Mouse (Mus musculus) neutrophil, adult 65 days (primary cell): ENCODE results near the gene Acads. TPM values are rescaled to one million over a fixed set of nuclear protein-coding genes. Genes with fewer than 3 reads are reported as not detected.

Experiments used
- total RNA-seq: library from RNA; stranded (reverse); gene quantifications from 2 replicates; pipeline ENCODE4 v1.2.4, GENCODE M21; 2023

Acads gene
- total RNA-seq: 15.0 and 18.2 TPM in 2 replicates

DNA sequence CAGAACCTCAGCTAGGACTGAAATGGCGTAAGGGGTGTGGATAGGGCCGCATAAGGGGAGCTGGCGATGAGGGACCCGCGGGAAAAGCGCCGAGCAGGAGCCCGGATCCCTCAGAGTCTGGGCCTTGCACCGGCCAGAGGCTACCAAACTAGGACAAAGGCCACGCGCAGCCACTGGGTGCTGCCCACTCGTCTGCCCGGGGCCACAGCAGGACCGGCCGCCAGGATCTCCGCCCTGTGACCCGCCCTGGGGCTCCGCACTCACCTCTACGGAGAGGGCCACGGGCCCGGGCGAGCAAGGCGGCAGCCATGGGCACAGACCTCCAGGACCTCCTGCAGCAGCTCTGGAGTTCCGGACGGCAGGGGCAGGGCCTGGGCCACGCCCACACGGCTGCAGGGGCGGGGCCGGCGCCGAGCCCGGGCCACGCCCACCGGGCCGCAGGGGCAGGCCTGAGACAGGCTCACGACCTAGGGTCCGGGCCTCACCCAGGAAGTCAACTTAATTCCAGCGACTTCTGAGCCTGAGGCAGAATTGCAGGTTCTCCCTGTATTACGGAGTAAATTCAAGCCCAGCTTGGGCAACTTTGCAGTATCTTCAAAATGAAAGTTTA is at the start of gene Acads:
Gene Acads (minus strand): TSS at position 386 of the 610 bp plus-strand sequence.

DNA sequence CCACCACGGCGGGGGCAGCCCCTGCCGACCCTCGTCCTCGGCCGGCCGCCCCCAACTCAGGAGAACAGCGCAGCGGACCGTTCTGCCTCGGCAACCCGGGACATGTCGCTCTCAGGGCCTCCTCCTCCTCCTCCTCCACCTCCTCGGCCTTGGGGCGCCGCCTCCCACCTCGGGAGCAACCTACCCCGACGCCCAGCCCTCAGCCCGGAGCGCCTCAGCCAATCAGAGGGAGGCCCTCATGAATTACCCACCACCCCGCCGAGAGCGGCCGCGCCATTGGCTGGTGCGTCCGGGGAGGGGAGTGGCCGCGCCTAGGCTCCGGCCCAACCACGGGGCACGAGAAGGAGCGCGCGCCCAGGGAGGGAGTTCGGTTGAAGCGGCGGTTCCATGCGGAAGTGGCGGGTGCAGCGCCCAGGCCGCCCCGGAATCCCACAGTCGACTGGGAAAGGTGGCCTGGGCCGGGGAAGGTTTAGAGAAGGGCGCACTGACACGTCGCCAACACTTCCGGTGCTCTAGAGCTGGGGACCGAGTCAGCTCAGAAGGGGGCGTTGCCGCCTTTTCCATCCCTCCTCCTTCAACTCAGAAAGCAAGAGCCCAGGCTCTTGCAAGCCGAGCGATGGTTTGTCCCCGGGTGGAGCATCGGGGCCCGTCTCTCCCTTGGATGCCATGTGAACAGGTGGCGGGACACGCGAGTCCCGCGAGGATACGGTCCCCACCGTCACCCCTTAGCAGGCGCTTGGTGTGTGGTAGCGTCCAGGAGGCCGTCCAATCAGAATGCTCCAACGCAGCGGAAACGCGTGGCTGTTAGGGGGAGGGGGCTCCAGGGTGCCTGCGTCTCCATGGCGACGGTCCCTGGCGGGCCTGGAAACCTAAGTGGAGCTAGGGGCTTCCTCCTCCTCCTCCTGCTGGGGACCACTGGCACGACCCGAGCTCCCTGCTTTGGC is 39.2 kb upstream of the Acads start, which contains the start of gene Mlec:
Gene Mlec (minus strand): TSS at position 140 of the 944 bp plus-strand sequence.

DNA sequence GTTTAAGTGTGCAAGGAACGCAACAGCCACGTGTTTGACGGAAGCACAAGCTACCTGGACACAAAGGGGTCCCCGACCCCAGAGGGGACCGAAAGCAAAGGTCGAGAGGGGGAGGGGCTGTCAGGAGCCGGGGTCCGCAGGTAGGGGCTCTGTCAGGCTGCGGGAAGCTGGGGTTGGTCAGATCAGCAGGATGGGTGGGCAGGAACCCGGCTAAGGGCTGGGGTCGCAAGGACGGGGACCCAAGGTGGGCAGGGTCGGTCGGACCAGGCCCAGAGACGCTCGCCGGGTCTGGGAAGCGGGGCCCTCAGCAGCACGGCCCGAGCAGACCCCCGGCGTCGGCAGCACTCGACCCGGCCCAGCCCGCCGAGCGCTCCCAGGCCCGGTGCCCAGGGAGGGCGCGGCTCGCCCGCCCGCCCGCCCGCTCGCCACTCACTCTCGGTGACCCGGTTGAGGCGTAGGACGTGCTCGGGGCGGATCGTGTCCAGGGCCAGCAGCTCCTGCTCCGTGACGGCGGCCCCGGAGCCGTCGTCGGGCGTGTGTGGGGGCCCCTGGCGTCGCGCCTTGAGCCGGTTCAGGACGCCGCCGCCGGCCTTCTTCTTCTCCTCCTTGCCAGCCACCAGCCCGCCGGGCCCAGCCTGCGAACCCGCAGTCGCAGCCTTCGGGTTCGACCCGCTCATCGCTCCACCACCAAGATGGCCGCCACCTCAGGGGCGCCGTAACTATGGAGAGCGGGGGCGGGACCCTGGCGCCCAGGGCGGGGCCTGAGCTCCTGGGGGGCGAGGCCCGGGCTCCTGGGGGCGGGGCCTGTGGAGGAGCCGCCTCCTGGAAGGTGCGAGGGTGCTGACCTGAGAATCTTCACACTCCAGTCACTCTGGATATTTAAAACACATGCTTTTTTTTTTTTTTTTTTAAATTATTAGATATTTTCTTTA is 15.4 kb upstream of the Acads start, which contains the start of gene Unc119b:
Gene Unc119b (minus strand): TSS at position 742 of the 932 bp plus-strand sequence.

DNA sequence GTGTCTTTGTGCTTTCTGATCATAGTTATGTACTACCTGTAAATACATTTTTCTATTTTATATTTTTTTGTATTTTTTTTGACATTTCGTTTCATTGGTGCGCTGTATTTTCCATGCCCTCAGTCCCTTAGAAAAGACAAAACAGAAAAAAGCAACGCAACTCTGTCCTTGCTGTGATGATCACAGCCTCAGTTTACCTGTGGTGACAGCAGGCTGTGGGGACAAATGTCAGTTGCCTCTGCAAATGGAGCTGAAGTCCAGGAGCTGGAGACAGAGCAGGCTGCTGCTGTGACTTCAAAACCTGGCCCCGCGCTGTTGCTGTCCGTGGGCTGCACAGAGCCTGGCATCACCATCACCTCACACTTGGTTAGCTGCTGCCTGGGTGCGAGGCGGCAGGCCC is 21.0 kb downstream of the Acads start, which contains the start of gene Gm10401:
Gene Gm10401 (minus strand): TSS at position 101 of the 400 bp plus-strand sequence.

Other genes with a start within 250 kb of the Acads start
- gene Oasl2, start 222.4 kb downstream of the Acads start, total RNA-seq: 10.1 and 18.6 TPM in 2 replicates
- 14.3 and 28.8 TPM in 2 replicates for gene Oasl1, start 196.1 kb downstream of the Acads start, total RNA-seq
- gene 2210016L21Rik, start 177.2 kb downstream of the Acads start, total RNA-seq: 12.3 and 14.7 TPM in 2 replicates
- not detected in 2 replicates for gene Hnf1a, start 148.3 kb downstream of the Acads start, total RNA-seq
- 39.4 and 49.7 TPM in 2 replicates for gene Sppl3, start 108.2 kb downstream of the Acads start, total RNA-seq
- not detected in 2 replicates for gene Gm10401, start 21.1 kb downstream of the Acads start, total RNA-seq
- gene Unc119b, start 15.6 kb upstream of the Acads start, total RNA-seq: 20.1 and 22.8 TPM in 2 replicates
- gene Mlec, start 38.8 kb upstream of the Acads start, total RNA-seq: 109 and 155 TPM in 2 replicates
- not detected in 2 replicates for gene Cabp1, start 75.0 kb upstream of the Acads start, total RNA-seq
- 8.1 and 11.9 TPM in 2 replicates for gene Pop5, start 116.5 kb upstream of the Acads start, total RNA-seq
- 197 and 217 TPM in 2 replicates for gene Rnf10, start 153.6 kb upstream of the Acads start, total RNA-seq
- gene Coq5, start 160.3 kb upstream of the Acads start, total RNA-seq: 7.1 and 13.0 TPM in 2 replicates
- 149 and 192 TPM in 2 replicates for gene Dynll1, start 181.7 kb upstream of the Acads start, total RNA-seq
- 43.0 and 57.0 TPM in 2 replicates for gene Srsf9, start 207.8 kb upstream of the Acads start, total RNA-seq
- gene Gatc, start 221.8 kb upstream of the Acads start, total RNA-seq: 4.6 and 6.4 TPM in 2 replicates
- 16.3 and 17.9 TPM in 2 replicates for gene Triap1, start 221.9 kb upstream of the Acads start, total RNA-seq
- gene Cox6a1, start 229.6 kb upstream of the Acads start, total RNA-seq: 186 and 217 TPM in 2 replicates